Mouse (Mus musculus): ENCODE results near the gene Tasp1.
A peak's percentile ranks its signal among the peaks of the same experiment; 100 is the strongest.
"Not testable (repeated sequence)": the region's sequence is repeated elsewhere in the genome, so short reads cannot be mapped to it uniquely, and the experiment has no call there.

The Tasp1 gene

DNA sequence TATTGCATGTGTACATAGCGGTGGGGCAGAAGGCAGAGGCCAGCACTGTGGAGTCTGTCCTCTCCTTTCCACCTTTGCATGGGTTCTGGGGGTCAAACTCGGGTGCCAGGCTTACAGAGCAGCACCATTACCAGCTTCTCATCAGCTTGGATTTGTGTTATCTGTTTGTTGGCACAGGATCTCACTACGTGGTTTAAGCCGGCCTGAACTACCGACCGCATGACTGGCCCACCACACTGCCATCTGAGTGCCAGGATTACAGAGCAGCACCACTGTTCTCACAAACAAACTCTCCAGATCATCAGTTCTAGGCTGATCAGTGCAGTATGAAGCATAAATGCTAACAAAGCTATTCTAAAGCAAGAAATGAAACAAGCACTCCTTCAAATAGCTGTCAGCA lies 8.5 kb downstream of the Tasp1 start:
- DNase-seq (ENCODE audit: low spot score in 2 of 2) = no peak

DNA sequence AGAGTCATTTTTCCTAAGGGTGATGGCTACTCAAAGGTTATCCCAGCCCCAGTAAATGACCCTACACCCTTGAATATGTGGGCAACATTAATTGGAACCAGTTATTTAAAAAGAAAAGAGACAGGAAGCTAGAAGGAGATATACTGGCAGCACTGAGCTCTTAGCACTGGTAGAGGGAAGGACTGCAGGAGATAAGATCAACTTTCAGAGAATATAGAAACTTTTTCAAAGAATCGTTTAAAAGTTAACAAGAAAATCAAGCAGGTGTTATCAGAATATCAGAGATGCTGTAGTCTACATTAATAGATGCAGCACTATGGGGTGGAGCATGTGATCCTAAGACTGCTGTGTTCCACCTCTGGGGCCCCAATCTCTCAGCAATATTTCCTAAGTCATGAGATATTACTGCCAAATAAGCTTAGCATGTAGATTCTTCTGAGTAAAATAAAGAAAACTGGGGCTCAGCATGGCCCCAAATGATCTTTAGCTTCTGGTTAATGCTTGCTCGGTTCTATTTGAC lies 14.9 kb downstream of the Tasp1 start:
- DNase-seq (ENCODE audit: low spot score in 2 of 2) = no peak

DNA sequence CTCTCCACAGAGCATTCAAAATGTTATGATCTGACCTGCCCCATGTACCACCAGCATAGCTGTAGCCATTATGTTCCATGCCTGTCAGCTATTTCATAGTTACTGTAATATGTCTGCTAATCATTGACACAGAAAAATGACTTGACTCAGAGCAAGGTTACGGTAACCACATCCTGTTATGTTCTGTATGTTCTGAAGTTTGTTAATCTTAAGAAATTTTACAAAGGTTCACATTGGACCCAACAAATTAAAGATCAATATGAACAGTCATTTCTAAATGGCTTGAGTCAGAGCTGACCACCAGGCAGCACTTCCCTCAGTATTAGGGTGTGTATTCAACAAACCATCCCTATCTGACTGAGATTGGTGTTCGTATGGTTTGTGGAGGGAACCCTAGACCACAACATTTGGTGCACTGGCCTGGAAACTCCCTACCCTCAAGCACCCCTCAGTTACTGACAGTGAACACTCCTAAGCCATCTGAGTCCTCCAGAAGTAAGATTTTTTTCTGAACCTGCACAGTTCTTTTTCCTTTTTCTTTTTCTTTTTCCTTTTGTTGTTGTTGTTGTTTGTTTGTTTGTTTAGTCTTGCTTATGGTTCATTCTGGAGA lies 24.0 kb downstream of the Tasp1 start:
- no peak for DNase-seq (ENCODE audit: low spot score in 2 of 2)

DNA sequence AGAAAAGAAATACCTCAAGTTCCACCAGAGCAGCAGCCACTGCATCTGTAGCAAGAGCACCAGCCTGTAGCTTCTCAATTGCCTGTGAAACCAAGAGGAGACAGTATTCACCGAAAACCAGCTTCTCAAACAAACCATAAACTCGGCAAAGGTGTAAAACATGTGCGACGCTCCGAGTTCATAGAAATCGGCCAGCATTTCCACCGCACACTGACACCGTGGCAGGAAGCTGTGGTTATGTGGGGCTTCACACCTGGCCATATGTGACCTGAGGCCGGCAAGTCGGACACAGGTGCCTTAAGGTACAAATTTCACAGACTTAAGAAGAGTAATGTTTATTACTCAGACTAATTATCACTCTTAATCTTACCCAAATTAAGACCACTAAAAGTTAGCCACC lies 24.5 kb downstream of the Tasp1 start:
- DNase-seq (ENCODE audit: low spot score in 2 of 2) = no peak

DNA sequence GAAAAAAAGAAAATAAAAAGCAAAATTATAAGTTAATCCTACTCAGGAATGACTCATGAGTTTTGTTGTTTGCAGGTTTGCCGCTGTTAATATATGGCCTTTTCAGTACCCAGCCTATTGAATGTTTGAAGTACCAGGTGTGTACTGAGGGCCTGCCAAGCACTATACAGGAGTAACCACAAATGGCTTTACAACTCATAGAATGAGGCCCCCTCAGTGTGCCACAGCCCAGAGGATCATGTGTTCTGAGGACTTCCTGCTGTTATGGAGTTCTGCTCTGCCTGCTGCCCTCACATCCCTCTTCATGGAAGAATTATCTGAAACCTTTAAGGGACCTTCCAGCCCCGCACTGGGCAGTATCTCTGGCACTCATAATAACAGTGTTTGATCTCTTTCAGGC lies 29.1 kb downstream of the Tasp1 start:
- DNase-seq (ENCODE audit: low spot score in 2 of 2) = no peak

DNA sequence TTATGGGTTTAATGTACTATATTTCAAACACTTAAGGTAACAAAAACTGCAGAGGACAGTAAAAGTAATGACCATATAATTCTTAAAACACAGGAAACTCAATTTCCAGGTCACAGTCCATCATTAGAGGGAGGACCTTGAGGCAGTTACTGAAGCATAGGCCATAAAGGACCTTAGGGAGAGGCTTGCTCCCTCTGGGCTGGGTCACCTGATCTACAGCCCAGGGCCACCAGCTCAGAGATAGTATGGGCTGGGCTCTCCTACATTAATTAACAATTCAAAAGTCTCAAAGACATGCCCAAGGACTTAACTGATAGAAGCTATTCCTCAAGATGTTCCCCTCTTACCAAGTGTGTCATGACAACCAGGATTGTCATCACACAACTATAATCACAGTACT lies 29.8 kb downstream of the Tasp1 start:
- DNase-seq (ENCODE audit: low spot score in 2 of 2) = no peak

DNA sequence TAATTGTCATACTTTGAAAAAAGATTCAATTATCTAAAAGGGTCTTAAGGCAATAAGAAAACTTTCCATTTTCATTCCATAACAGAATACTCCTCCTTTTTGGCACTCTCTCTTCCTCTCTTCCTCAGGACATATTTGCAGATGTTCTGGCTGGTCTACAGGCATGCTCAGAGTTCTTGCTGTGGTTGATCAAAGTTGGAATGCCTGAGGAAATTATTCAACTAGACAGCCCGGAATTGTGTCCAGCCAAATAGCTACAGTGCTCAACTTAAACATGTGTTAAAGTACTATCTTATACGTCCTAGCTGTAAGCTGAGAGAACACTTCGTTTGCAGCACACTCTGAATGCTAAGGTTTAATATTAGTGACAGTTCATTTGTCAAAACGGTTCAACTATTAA lies 41.7 kb downstream of the Tasp1 start:
- no peak for DNase-seq (ENCODE audit: low spot score in 2 of 2)

DNA sequence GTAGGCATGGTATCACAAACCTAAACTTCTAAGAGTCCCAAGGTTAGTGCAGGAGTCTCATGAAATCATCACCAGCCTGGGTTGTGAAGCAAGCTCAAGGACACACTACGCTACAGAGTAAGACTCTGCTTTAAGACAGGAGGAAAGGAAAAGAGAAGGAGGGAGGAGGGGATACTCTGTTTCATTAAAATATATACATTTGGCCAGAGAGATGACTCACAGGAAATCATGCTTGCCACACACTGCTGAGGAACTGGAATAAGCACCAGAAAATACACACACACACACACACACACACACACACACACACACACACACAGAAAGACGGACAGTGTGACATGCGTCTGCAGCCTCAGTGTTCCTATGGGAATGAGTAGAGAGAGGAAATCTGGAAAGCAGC lies 59.2 kb downstream of the Tasp1 start:
- no peak for DNase-seq (ENCODE audit: low spot score in 2 of 2)

DNA sequence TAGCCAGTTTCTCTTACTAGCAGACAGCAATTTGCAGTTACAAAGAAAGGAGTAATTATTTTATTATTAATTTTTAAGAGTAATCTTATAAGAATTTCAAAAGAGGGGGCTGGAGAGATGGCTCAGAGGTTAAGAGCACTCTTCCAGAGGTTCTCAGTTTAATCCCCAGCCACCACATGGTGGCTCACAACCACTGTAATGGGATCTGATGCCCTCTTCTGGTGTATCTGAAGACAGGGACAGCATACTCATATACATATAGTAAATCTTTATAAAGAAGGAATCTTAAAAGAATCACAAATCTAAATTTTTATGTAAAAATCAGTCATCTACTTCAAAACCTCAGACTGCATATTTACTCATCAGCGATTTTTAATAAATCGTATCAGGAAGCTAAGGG lies 68.4 kb downstream of the Tasp1 start:
- DNase-seq (ENCODE audit: low spot score in 2 of 2) = no peak

DNA sequence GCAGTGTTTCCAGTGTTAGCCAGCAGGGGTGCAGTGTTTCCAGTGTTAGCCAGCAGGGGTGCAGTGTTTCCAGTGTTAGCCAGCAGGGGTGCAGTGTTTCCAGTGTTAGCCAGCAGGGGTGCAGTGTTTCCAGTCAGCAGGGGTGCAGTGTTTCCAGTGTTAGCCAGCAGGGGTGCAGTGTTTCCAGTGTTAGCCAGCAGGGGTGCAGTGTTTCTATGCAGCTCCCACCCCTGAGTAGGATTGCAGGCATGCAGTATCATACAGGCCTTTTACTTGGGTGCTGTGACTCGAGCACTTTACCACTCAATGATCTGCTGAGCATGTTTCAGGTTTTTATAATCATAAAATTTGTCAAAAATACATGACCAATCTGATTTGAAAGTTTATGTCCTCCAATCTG lies 76.7 kb downstream of the Tasp1 start:
- not testable (repeated sequence) for DNase-seq (ENCODE audit: low spot score in 2 of 2)

DNA sequence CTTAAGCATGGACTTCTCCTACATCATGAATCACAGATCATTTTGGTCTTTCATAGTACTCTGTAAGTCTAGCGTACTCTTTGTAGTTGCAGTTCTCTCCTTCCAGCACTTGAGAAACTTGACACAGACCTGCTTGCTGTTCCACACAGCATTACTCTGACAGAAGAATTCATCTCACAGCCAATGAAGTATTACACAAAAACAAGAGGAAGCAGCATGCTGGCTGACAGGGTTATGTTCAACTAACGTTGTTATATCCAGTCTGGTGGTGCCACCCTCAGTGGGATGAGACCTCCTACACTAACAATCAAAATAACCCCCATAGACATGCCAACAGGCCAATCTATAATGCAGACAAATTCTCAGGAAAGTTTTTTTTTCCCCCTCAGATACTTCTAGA lies 99.2 kb downstream of the Tasp1 start:
- no peak for DNase-seq (ENCODE audit: low spot score in 2 of 2)

DNA sequence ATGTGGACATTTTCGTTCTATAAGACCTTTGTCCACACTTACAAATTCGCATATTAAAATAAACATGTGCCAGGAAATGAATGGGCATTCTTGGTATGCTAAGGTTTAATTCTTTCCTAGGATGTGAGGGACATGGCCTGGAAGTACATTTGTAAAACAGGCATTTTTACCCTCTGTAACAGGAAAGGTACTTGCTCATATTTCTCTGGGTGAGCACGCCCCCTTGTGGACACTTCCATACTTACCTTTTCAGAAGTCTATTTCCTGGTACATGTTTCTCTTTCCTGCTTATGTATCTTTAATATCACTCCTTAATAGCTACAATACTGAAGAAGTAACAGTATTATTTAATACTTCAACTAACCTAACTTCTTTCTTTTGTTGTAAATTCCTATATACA lies 100.3 kb downstream of the Tasp1 start:
- DNase-seq (ENCODE audit: low spot score in 2 of 2) = peak; percentile 20 to 52

DNA sequence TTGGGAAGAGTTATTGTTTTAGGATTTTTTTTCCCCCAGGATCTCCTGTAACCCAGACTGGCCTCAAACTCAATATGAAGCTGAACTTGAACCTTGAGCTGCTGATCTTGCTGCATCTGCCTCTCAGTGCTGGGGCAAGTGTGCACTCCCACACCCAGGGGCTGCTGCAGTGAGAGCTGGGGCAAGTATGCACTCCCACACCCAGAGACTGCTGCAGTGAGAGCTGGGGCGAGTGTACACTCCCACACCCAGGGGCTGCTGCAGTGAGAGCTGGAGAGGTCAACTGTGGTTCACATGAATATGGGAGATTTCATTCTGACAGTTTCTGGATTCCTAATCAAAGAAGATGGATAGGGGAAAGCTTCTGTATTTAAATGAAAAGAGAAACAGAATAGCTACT lies 117.8 kb downstream of the Tasp1 start:
- DNase-seq (ENCODE audit: low spot score in 2 of 2) = no peak

DNA sequence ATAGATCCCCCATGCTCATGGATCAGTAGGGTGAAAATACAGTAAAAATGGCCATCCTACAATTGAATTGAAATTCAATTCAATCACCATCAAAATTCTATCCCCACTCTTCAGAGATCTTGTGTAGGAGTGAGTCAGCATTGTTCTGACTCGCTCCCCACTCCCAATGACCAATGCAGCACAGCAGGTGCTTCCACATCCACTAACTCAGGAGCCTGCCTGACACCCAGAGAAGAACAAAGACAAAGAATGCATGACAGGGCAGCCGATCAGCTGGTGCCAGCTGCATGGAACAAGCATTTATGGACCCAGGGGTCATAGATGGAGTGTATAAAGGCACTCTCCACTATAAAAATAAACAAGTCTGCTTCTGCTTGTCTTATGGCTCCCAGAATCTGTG lies 129.0 kb downstream of the Tasp1 start:
- no peak for DNase-seq (ENCODE audit: low spot score in 2 of 2)

DNA sequence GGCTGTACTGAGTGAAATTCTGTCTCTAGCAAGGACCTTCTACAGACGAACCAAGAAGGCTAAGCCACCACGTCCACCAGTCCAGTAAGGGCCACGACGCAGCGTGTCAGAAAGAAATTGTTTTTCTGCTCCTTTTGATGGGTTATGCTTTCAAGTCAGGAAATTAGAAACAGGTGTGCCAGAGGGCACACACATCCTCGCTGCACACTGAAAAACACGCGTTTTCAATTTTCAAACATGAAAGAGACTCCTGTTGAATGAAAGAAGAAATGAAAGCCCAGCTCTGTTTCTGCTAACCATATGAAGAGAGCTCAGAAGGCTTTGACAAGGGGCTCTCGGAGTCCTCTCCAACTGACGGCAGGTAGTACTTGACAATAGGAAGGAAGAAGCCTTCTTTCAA lies 132.0 kb downstream of the Tasp1 start:
- DNase-seq (ENCODE audit: low spot score in 2 of 2) = no peak

DNA sequence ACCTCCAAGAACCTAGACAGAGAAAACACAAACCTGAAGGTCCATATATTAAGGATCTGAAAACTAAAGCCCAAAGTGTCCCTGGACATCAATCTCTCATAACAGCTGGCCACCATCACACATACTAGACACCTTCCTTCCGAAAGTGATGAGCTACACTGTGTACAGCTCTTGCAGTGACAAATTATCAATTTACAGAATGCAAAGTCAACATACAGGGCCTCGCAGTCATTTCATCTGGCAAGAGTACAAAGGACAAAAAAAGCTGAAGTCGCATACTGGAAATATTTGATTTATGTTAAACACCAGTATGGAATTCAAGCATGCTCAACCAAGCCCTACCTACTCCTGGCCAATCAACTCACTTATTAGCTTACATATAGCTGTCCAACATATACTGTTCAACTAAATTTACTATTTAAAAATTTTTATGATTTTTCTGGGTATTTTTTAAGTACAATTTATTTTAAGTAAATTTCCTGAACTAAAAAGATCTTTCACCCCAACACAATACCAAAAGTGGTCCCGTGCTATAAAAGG lies 132.5 kb downstream of the Tasp1 start:
- no peak for DNase-seq (ENCODE audit: low spot score in 2 of 2)

DNA sequence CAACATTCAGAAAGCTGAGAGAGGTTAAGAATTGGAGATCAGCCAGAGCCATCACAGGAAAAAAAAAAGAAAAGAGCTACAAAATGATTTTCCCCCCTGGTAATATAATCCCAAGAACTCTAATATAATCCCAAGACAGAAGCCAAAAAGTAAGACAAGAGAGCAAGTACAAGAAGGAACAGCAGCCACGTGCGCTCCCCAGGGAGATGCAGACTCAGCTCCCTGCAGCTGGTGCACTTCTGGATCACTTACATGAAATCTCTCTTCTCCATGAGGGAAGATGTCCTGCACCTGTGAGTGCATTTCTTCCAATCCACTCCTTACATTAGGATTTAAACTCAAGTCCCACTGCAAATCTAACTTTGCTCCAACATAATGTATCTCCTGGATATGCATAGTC lies 134.4 kb downstream of the Tasp1 start:
- no peak for DNase-seq (ENCODE audit: low spot score in 2 of 2)

DNA sequence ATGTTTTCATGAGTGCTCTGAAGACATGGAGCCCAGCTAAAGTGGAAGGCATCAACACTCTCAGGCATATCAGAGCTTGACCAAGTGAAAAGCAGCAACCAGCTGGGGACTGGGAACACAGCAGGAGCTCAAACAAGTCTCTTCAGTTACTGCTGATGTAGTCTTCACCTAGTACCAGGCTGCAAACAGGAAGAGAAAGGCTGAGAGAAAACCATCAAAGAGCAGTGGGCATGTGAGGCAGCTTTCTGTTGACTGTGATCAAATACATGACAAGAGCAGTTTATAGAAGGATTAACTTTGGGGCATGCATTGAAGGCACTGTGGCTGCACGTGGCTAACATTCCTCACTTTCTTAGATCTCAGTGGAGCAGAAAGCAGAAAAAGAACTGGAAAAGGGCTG lies 141.7 kb downstream of the Tasp1 start:
- DNase-seq (ENCODE audit: low spot score in 2 of 2) = no peak

DNA sequence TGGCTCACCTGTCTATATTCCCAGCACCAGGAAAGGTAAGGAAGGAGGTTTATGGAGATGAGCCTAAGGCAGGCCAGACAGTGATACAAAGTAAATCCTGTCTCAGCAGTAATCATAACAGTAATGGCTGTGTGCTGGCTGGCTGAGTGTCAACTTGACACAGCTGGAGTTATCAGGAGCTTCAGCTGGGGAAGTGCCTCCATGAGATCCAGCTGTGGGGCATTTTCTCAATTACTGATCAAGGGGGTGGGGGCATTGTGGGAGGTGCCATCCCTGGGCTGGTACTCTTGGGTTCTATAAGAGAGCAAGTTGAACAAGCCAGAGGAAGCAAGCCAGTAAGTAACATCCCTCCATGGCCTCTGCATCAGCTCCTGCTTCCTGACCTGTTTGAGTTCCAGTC lies 145.2 kb downstream of the Tasp1 start:
- DNase-seq (ENCODE audit: low spot score in 2 of 2) = not testable (repeated sequence)

DNA sequence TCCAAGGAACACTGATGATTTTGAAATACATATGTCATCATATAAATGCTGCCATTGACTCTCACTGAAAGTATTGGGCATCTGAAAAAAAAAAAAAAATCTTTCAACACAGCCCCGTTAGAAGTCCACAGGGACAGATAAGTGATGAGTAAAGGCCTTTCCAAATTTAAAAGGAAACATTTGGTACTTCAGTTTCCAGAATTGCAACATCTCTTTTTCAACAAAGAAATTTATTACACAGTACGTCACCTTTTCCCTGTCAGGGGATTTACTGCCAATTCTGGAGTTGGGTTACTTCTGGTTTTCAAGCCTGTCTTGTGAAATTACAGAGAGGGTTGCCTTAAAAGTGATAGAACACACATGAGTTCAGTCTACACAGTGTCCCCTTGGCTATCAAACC lies 146.8 kb downstream of the Tasp1 start:
- no peak for DNase-seq (ENCODE audit: low spot score in 2 of 2)

DNA sequence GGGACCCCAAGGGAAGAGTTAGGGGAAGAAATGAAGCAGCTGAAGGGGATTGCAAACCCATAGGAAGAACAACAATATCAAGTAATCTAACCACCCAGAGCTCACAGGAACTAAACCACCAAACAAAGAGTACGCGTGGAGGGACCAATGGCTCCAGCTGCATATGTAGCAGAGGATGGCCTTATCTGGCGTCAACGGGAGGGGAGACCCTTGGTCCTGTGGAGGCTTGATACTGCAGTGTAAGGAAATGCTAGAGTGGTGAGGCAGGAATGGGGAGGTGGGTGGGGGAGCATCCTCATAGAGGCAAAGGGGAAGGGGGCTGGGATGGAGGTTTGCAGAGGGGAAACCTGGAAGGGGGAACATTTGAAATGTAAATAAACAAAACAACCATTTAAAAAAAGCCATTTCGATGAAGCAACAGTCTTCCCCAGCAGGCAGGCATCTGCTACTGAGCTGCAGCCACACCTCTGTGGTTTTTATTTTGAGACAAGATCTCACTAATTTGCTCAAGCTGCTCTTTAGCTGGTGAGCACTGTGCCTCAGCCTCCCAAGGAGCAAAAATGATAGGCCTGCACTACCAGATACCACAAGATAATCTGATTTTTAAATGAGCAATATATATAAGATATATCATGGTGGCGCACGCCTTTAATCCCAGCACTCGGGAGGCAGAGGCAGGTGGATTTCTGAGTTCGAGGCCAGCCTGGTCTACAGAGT lies 160.0 kb downstream of the Tasp1 start:
- DNase-seq (ENCODE audit: low spot score in 2 of 2) = no peak

DNA sequence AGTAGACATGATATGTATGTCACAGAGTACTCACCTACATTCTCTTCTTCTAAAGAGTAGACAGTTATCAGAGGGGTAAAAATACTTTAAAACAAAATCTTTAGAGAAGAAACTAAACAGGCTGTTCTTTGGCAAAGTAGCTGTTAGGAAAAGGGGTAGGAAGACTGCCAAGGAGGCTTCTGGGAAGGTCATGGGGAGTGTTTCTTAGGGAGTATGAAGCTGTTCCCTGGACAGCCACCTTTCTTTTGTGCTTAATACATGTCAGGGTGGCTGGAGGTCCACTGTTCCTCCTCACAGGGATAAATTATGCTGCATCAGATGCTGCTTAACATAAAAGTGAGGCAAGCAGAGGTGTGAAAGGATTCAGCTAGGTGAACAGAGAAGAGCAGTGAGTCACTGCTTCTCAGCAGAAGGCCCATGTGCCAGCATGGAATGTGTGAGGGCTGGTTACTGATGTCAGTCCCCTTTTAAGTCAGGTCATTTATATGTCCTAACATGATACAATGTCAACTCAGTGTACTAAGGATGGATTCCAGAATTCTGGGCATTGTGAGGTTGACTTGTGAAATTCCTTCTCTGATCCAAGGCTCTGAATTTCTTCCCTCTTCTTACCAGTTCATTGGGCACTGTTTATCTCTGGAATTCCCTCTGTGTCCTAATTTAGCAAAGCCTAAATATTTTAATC lies 175.1 kb downstream of the Tasp1 start:
- DNase-seq (ENCODE audit: low spot score in 2 of 2) = no peak

DNA sequence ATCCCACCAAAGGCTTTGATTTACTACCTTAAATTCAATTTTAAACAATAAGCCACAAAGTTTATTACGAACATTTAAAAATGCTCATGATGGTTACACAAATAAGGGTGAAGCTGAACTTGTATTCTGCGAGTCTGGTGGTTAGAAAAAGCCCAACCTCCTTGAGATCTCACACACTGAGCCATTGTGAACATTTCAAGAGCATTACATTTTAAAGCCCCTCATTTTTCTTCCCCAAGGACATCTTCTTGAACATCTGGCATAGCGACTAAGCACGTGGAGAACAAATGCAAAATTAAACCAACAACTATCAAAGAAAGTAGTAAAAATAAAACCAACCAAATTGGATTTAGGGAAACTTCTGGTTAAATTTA lies 182.4 kb downstream of the Tasp1 start:
- no peak for DNase-seq (ENCODE audit: low spot score in 2 of 2)

All from frontal cortex, postnatal 36 days (tissue).